Mouse (Mus musculus): ENCODE results near the gene Ptger4. TPM values are rescaled to one million over a fixed set of nuclear protein-coding genes. Genes with fewer than 3 reads are reported as not detected.

Ptger4 gene
- polyA plus RNA-seq, 1 experiment from 2014 or later, result 3.3 TPM

DNA sequence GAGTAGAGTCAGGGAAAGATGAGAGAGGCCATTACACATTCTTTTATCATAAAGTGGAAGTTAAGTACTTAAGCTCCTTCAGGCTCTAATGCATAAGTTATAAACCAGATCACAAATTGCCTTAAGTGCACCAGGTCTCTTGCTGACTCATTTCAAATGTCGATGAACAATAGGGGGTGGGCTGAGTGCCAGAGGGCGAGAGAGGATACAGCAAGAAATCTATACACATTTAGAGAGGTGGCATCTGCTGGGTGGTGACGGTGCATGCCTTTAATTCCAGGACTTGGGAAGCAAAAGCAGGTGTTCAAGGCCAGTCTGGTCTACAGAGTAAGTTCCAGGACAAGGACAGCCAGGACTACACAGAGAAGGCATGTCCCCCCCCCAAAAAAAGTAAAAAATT, 22.1 kb upstream of the Ptger4 start:
- Histone ChIP-seq H3K27me3 (ENCODE audit: control insufficient read depth, insufficient read depth, low read length) (no peaks in the 10 kb centered on the region), H3K36me3 (ENCODE audit: control insufficient read depth, insufficient read depth, low read length) (no peaks in the 10 kb centered on the region), H3K4me1 (ENCODE audit: control insufficient read depth in 2 of 2, insufficient read depth in 2 of 2, low read length in 2 of 2) (no peaks in the 10 kb centered on the region), H3K4me2 (ENCODE audit: low read length) (no peak overlapping the region), H3K27ac (replicated peaks in 1 of 2; ENCODE audit: control insufficient read depth in 1 of 2, insufficient read depth in 1 of 2, low read depth in 2 of 2, low read length in 2 of 2) (no peak overlapping the region), H3K9me3 (ENCODE audit: control insufficient read depth, low read length) (no peaks in the 10 kb centered on the region), H3K9ac (ENCODE audit: low read length) (no peak overlapping the region), H3K4me3 (ENCODE audit: control insufficient read depth in 1 of 2, insufficient read depth in 1 of 2, low read depth in 1 of 2, low read length in 2 of 2) (no peak overlapping the region)
- ATAC-seq (ENCODE audit: insufficient number of reproducible peaks, insufficient read depth, low FRiP score, low read depth), result no peak
- 49% methylated on average over 3 of the region's 3 CpGs for WGBS

DNA sequence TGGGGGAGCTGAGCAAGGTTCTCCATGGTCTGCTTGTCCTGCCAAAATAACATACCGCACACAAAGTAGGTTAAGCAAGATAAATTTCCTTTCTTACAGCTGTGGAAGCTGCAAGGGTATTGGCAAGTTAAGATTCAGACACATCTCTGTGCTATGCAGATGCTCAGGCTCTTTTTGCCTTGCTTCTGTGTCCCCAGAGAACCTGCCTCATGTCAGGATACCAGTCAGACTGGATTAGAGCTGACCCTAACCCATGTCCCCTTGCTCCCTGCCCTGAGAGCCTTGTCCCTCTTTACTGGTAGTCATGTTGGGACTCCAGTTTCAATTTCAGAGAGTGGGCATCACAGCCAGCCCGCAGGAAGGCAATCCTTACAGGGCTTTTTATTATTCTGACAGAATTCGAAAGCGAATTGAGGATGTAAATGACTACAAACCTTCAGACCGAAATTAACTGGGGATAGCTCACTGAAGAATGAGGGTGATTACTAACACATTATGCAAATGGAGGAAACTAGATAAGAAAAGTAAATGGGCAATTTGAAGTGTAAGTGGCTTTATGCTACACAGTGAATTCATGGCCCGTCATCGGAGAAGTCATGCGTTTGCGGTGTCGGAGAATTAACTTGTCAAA, 19.0 kb upstream of the Ptger4 start:
- H3K27ac ChIP-seq (replicated peaks in 1 of 2; ENCODE audit: control insufficient read depth in 1 of 2, insufficient read depth in 1 of 2, low read depth in 2 of 2, low read length in 2 of 2), result no peak overlapping the region
- no peaks in the 10 kb centered on the region for H3K27me3 ChIP-seq (ENCODE audit: control insufficient read depth, insufficient read depth, low read length)
- H3K4me2 ChIP-seq (ENCODE audit: low read length), result no peak overlapping the region
- no peak overlapping the region for H3K9ac ChIP-seq (ENCODE audit: low read length)
- H3K9me3 ChIP-seq (ENCODE audit: control insufficient read depth, low read length), result no peaks in the 10 kb centered on the region
- H3K4me1 ChIP-seq (ENCODE audit: control insufficient read depth in 2 of 2, insufficient read depth in 2 of 2, low read length in 2 of 2), result no peaks in the 10 kb centered on the region
- no peak overlapping the region for H3K4me3 ChIP-seq (ENCODE audit: control insufficient read depth in 1 of 2, insufficient read depth in 1 of 2, low read depth in 1 of 2, low read length in 2 of 2)
- no peak for ATAC-seq (ENCODE audit: insufficient number of reproducible peaks, insufficient read depth, low FRiP score, low read depth)
- 85% methylated on average over 10 of the region's 10 CpGs for WGBS
- H3K36me3 ChIP-seq (ENCODE audit: control insufficient read depth, insufficient read depth, low read length), result no peaks in the 10 kb centered on the region

GRCm38 (mm10) chr15:5262095-5262667, 18.2 kb upstream of the Ptger4 start:
- Histone ChIP-seq H3K36me3 (ENCODE audit: control insufficient read depth, insufficient read depth, low read length) (no peaks in the 10 kb centered on the region), H3K9me3 (ENCODE audit: control insufficient read depth, low read length) (no peaks in the 10 kb centered on the region), H3K9ac (ENCODE audit: low read length) (no peak overlapping the region), H3K27me3 (ENCODE audit: control insufficient read depth, insufficient read depth, low read length) (no peaks in the 10 kb centered on the region), H3K4me3 (ENCODE audit: control insufficient read depth in 1 of 2, insufficient read depth in 1 of 2, low read depth in 1 of 2, low read length in 2 of 2) (no peak overlapping the region), H3K27ac (replicated peaks in 1 of 2; ENCODE audit: control insufficient read depth in 1 of 2, insufficient read depth in 1 of 2, low read depth in 2 of 2, low read length in 2 of 2) (no peak overlapping the region), H3K4me2 (ENCODE audit: low read length) (no peak overlapping the region), H3K4me1 (ENCODE audit: control insufficient read depth in 2 of 2, insufficient read depth in 2 of 2, low read length in 2 of 2) (no peaks in the 10 kb centered on the region)
- whole genome bisulfite sequencing, result 79% methylated on average over 13 of the region's 13 CpGs
- ATAC-seq (ENCODE audit: insufficient number of reproducible peaks, insufficient read depth, low FRiP score, low read depth), result no peak

DNA sequence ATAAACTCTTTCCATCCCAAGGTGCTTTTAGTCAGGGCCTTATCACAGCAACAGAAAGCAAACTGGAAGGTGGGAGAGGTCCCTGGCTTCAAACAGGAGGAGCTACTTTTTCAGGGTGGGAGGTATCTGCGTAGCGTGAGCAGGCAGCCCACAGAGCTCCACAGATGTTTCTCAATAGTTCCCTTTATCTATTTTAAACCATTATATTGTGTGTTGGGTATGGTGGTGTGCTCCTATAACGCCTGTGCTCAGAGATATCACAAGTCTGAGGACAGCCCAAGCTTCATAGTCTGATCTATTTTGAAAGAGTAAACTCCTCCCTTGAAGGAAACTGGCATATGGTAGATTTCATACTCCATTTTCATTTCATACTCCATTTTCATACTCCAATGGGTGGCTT, 17.0 kb upstream of the Ptger4 start:
- no peak overlapping the region for H3K9ac ChIP-seq (ENCODE audit: low read length)
- 68% methylated on average over 3 of the region's 3 CpGs for WGBS
- no peaks in the 10 kb centered on the region for H3K36me3 ChIP-seq (ENCODE audit: control insufficient read depth, insufficient read depth, low read length)
- no peaks in the 10 kb centered on the region for H3K27me3 ChIP-seq (ENCODE audit: control insufficient read depth, insufficient read depth, low read length)
- H3K4me1 ChIP-seq (ENCODE audit: control insufficient read depth in 2 of 2, insufficient read depth in 2 of 2, low read length in 2 of 2), result no peaks in the 10 kb centered on the region
- no peak overlapping the region for H3K27ac ChIP-seq (replicated peaks in 1 of 2; ENCODE audit: control insufficient read depth in 1 of 2, insufficient read depth in 1 of 2, low read depth in 2 of 2, low read length in 2 of 2)
- H3K9me3 ChIP-seq (ENCODE audit: control insufficient read depth, low read length), result no peaks in the 10 kb centered on the region
- H3K4me2 ChIP-seq (ENCODE audit: low read length), result no peak overlapping the region
- H3K4me3 ChIP-seq (ENCODE audit: control insufficient read depth in 1 of 2, insufficient read depth in 1 of 2, low read depth in 1 of 2, low read length in 2 of 2), result no peak overlapping the region
- ATAC-seq (ENCODE audit: insufficient number of reproducible peaks, insufficient read depth, low FRiP score, low read depth), result no peak

GRCm38 (mm10) chr15:5260183-5260582, 16.2 kb upstream of the Ptger4 start:
- Histone ChIP-seq H3K4me3 (ENCODE audit: control insufficient read depth in 1 of 2, insufficient read depth in 1 of 2, low read depth in 1 of 2, low read length in 2 of 2) (no peak overlapping the region), H3K9me3 (ENCODE audit: control insufficient read depth, low read length) (no peaks in the 10 kb centered on the region), H3K4me1 (ENCODE audit: control insufficient read depth in 2 of 2, insufficient read depth in 2 of 2, low read length in 2 of 2) (no peaks in the 10 kb centered on the region), H3K36me3 (ENCODE audit: control insufficient read depth, insufficient read depth, low read length) (no peaks in the 10 kb centered on the region), H3K4me2 (ENCODE audit: low read length) (no peak overlapping the region), H3K27ac (replicated peaks in 1 of 2; ENCODE audit: control insufficient read depth in 1 of 2, insufficient read depth in 1 of 2, low read depth in 2 of 2, low read length in 2 of 2) (no peak overlapping the region), H3K27me3 (ENCODE audit: control insufficient read depth, insufficient read depth, low read length) (no peaks in the 10 kb centered on the region), H3K9ac (ENCODE audit: low read length) (no peak overlapping the region)
- ATAC-seq (ENCODE audit: insufficient number of reproducible peaks, insufficient read depth, low FRiP score, low read depth), result no peak
- WGBS, result 70% methylated on average over 5 of the region's 5 CpGs

DNA sequence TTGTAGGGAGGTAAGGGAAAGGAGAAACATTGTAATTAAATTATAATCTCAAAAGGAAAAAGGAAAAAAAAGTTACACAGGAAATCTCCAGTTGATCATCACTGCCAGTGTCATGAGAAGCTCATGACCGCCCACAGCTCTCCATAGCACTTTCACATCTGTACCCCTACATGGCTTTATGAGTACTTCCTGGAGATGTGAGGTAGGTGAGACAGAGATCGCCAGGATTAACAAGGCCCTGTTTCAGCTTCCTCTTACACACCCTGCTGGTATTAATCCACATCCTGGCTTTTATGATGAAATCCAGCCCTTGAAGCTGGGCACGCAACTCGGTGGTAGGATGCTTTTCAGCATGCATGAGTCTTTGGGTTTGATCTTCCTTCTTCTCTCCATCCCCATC, 6.2 kb upstream of the Ptger4 start:
- no peak for ATAC-seq (ENCODE audit: insufficient number of reproducible peaks, insufficient read depth, low FRiP score, low read depth)
- Histone ChIP-seq H3K4me1 (ENCODE audit: control insufficient read depth in 2 of 2, insufficient read depth in 2 of 2, low read length in 2 of 2) (no peaks in the 10 kb centered on the region), H3K4me3 (ENCODE audit: control insufficient read depth in 1 of 2, insufficient read depth in 1 of 2, low read depth in 1 of 2, low read length in 2 of 2) (no peak overlapping the region), H3K4me2 (ENCODE audit: low read length) (no peak overlapping the region), H3K27ac (replicated peaks in 1 of 2; ENCODE audit: control insufficient read depth in 1 of 2, insufficient read depth in 1 of 2, low read depth in 2 of 2, low read length in 2 of 2) (no peak overlapping the region), H3K9ac (ENCODE audit: low read length) (no peak overlapping the region), H3K27me3 (ENCODE audit: control insufficient read depth, insufficient read depth, low read length) (peaks cover 9% of the 10 kb centered on the region), H3K36me3 (ENCODE audit: control insufficient read depth, insufficient read depth, low read length) (no peaks in the 10 kb centered on the region), H3K9me3 (ENCODE audit: control insufficient read depth, low read length) (no peaks in the 10 kb centered on the region)
- WGBS, result 86% methylated on average over 4 of the region's 4 CpGs

GRCm38 (mm10) chr15:5243036-5243958, 690 bp downstream of the Ptger4 start:
- ATAC-seq (ENCODE audit: insufficient number of reproducible peaks, insufficient read depth, low FRiP score, low read depth), result peak; percentile 4; the same call in 1 of the 2 replicates
- Histone ChIP-seq H3K9ac (ENCODE audit: low read length) (peak overlapping the region; percentile 69), H3K4me1 (ENCODE audit: control insufficient read depth in 2 of 2, insufficient read depth in 2 of 2, low read length in 2 of 2) (peaks cover 13 to 27% of the 10 kb centered on the region in 2 experiments; a peak in 3 of 4 replicates), H3K27ac (replicated peaks in 1 of 2; ENCODE audit: control insufficient read depth in 1 of 2, insufficient read depth in 1 of 2, low read depth in 2 of 2, low read length in 2 of 2) (no peak overlapping the region), H3K4me2 (ENCODE audit: low read length) (peak overlapping the region; percentile 99), H3K9me3 (ENCODE audit: control insufficient read depth, low read length) (no peaks in the 10 kb centered on the region), H3K4me3 (ENCODE audit: control insufficient read depth in 1 of 2, insufficient read depth in 1 of 2, low read depth in 1 of 2, low read length in 2 of 2) (peak overlapping the region; percentile 58), H3K27me3 (ENCODE audit: control insufficient read depth, insufficient read depth, low read length) (peaks cover 48% of the 10 kb centered on the region), H3K36me3 (ENCODE audit: control insufficient read depth, insufficient read depth, low read length) (no peaks in the 10 kb centered on the region)
- WGBS, result 4% methylated on average over 40 of the region's 40 CpGs
